Mouse (Mus musculus) embryonic facial prominence, embryonic 14.5 days (tissue): ENCODE measurements at regions not wholly inside any gene's neighbourhood (a gene's known extent, or its start where the extent isn't known, plus 50 kb on each side); places are given as distances from the start of the nearest gene placed in this dataset.

Experiments
- ATAC-seq: fragments of 200-750 bp; cut with Nextera tagmentation; 2 replicates; pipeline ENCODE4 v1.8.0; 2017; ENCODE audit warnings: low read depth, moderate number of reproducible peaks, moderate TSS enrichment
- DNase-seq: peaks from one replicate; pipeline ENCODE4 v3.0.0-alpha.2; 2015; ENCODE audit warnings: low spot score
- H3K27ac ChIP-seq: fragments of 300-500 bp; sonication (generic); replicated peaks from 2 replicates; pipeline ENCODE4 v1.5.1; 2014; ENCODE audit warnings: low read depth, mild to moderate bottlenecking, low read length, moderate library complexity
- H3K27me3 ChIP-seq: fragments of 300-500 bp; sonication (generic); replicated peaks from 2 replicates; pipeline ENCODE4 v1.6.1; 2014; ENCODE audit warnings: low read length; ENCODE audit not compliant: control insufficient read depth, insufficient read depth
- H3K36me3 ChIP-seq: fragments of 300-500 bp; sonication (generic); 2 replicates; pipeline ENCODE4 v1.6.1; 2014; ENCODE audit warnings: low read length, mixed read lengths; ENCODE audit not compliant: control insufficient read depth, insufficient read depth
- H3K4me1 ChIP-seq: fragments of 300-500 bp; sonication (generic); 2 replicates; pipeline ENCODE4 v1.6.1; 2014; ENCODE audit warnings: antibody characterized with exemption, low read length; ENCODE audit not compliant: control insufficient read depth, insufficient read depth
- H3K4me2 ChIP-seq: fragments of 300-500 bp; sonication (generic); 2 replicates; pipeline ENCODE4 v1.6.1; 2014; ENCODE audit warnings: low read depth, mild to moderate bottlenecking, low read length, moderate library complexity, mixed read lengths
- H3K4me3 ChIP-seq: fragments of 300-500 bp; sonication (generic); 2 replicates; pipeline ENCODE4 v1.5.1; 2014; ENCODE audit warnings: low read depth, mild to moderate bottlenecking, low read length
- H3K9ac ChIP-seq: fragments of 300-500 bp; sonication (generic); 2 replicates; pipeline ENCODE4 v1.6.1; 2014; ENCODE audit warnings: low read depth, mild to moderate bottlenecking, low read length, moderate library complexity, mixed read lengths
- H3K9me3 ChIP-seq: fragments of 300-500 bp; sonication (generic); 2 replicates; pipeline ENCODE4 v1.6.1; 2016; ENCODE audit warnings: low read length; ENCODE audit not compliant: control insufficient read depth
- WGBS: fragments of 180-500 bp; shearing (Covaris S2); extraction: QIAGEN DNeasy Blood & Tissue Kit; methylation state at CpG from one replicate; pipeline ENCODE4 v1.1.7; 2014; 5-methylcytosine and 5-hydroxymethylcytosine counted together

DNA sequence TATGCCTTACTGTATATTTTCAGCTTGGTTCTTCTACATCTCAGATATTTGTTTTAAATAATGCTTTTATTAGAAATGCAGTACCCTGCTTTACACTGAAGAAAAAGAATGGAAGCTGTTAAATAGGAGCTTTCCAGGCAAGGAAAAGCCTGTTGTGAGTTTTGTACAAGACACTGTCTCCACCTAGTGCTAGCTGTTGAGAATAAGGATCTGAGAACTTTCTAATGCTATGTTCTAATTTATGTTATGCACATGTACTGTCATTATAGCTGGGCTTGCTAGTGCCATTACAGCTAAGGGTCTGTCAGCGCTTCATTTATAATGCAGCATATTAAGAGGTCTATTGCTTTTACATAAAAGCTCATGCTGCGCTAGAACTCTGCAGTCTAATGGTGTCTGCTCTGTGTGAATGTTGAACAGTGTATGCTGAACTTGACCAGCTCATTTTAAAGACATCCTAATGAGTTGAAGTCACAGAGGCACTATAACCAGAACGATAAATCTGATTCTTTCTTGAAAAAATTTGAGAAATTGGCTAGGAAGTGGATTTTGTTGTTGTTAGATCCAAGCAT is 315.4 kb upstream of the Dnajc24 start:
- H3K36me3 ChIP-seq, result no peaks in the 10 kb centered on the region
- no peak overlapping the region for H3K9ac ChIP-seq
- no peak for ATAC-seq
- 88% methylated on average over 3 of the region's 3 CpGs for WGBS
- no peaks in the 10 kb centered on the region for H3K27me3 ChIP-seq
- no peak overlapping the region for H3K27ac ChIP-seq
- DNase-seq, result peak; percentile 52
- H3K9me3 ChIP-seq, result no peaks in the 10 kb centered on the region
- no peak overlapping the region for H3K4me3 ChIP-seq
- no peak overlapping the region for H3K4me2 ChIP-seq
- H3K4me1 ChIP-seq, result no peaks in the 10 kb centered on the region

DNA sequence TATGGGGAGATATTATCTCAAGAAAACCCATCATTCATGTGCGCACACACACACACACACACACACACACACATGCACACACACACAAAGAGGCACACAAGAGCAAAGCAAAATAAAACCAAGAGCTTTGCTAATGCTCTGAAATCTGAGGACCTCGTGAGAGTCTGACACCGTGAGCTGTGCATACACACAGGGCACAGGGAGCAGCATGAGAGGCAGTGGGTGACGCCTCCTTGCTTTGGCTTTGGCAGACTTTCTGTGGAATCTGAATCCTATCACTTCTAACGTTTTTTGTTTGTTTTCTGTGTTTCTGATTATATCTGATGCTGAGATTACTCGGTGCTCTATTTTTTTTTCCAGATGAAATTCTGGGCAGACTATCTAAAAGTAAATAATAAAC is 343.4 kb upstream of the Dnajc24 start:
- no peak for DNase-seq
- Histone ChIP-seq H3K36me3 (no peaks in the 10 kb centered on the region), H3K4me3 (no peak overlapping the region), H3K9ac (no peak overlapping the region), H3K27ac (no peak overlapping the region), H3K4me1 (no peaks in the 10 kb centered on the region), H3K9me3 (no peaks in the 10 kb centered on the region), H3K4me2 (no peak overlapping the region), H3K27me3 (no peaks in the 10 kb centered on the region)
- no peak for ATAC-seq
- WGBS, result 65% methylated on average over 6 of the region's 6 CpGs

DNA sequence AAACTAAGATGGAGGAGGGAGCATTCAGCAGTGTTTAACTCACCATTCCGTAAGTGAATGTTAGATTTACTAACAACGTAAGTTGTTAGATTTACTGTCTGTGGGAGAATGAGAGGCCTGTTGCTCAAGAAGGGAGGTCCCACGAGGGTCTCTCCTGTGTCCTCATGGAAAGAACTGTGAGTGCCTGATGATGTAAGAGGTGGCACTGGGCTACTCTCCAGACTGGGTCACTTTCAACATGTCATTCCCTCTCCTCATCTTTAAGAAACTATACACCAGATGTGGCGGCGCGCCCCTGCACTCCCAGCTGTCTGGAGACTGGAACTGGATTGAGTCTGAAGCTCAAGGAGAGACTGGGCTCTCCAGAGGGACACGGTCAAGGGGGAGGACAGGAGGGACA is 343.9 kb upstream of the Dnajc24 start:
- no peak for ATAC-seq
- no peaks in the 10 kb centered on the region for H3K9me3 ChIP-seq
- no peak for DNase-seq
- WGBS, result 89% methylated on average over 7 of the region's 7 CpGs
- no peaks in the 10 kb centered on the region for H3K27me3 ChIP-seq
- H3K4me3 ChIP-seq, result no peak overlapping the region
- no peaks in the 10 kb centered on the region for H3K36me3 ChIP-seq
- no peaks in the 10 kb centered on the region for H3K4me1 ChIP-seq
- H3K27ac ChIP-seq, result no peak overlapping the region
- no peak overlapping the region for H3K4me2 ChIP-seq
- H3K9ac ChIP-seq, result no peak overlapping the region

DNA sequence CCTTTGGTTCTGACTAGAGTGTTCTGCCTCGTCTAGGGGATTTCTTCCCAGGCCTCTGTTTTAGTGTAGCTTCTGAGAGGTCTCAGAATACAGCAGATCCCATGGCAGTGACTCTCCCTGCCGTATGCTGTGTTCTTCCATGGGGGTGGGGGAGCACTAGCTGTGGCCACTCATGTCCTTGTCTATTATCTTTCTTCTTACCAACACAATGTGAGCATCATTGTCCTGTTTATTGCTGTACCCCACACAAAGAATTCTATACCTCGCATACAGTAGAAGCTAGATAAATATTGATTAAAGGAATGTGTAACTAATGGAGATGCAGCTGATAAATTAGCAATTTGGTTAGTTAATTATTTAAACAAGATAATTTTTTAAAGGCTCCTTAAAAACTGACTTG is 337.5 kb upstream of the Mpped2 start:
- 70% methylated on average over 3 of the region's 3 CpGs for WGBS
- no peaks in the 10 kb centered on the region for H3K9me3 ChIP-seq
- no peak; the same call in 1 of the 2 replicates for ATAC-seq
- no peak overlapping the region for H3K9ac ChIP-seq
- no peak overlapping the region for H3K4me2 ChIP-seq
- no peaks in the 10 kb centered on the region for H3K27me3 ChIP-seq
- no peak overlapping the region for H3K27ac ChIP-seq
- H3K4me3 ChIP-seq, result no peak overlapping the region
- H3K4me1 ChIP-seq, result no peaks in the 10 kb centered on the region
- no peak for DNase-seq
- H3K36me3 ChIP-seq, result no peaks in the 10 kb centered on the region

DNA sequence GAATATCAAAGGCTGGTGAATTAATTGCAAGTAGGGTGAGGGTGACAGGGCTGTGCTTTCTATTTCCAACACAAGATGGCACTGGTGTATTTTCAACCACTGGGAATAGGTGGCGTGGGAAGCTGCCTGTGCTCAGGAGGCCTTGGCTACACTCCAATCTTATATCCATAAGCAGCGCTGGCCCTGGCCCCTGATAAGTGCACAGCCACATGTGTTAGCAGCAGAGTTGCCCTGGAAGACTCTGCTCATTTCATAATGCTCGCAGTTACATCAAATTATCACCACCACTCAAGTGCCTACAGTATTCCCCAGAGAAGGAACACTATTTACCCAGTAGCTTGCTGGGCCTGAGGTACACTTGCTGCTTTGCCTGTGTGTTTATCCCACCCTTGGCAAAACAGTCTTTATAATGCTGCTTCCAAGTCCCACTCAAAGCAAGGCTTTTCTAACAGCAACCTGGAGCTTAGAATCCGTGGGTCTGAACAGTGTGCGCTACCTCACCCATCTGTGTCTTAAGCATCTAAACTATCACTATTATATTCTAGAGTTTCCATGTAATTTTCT is 337.0 kb upstream of the Mpped2 start:
- WGBS, result 29% methylated on average over 5 of the region's 5 CpGs

DNA sequence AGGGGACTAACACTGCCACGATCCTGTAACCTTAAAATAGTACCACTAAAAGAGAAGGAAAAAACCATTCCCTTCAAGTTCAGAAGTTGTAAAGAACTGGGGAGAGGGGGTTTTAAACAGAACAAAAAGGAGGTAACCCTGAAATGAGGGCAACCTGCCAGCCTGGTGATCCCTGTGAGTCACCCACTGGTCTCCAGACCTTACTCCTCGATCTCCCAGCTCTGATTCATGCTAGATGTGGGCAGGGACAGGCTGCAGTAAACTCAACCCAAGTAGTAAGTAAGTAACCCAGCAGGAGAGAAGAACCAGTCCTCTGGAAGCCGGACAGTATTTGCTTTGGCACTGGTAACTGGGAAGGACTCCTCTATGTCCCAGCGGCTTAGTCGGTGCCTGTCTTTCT is 324.4 kb upstream of the Mpped2 start:
- Histone ChIP-seq H3K4me2 (no peak overlapping the region), H3K27ac (no peak overlapping the region), H3K9me3 (no peaks in the 10 kb centered on the region), H3K4me3 (no peak overlapping the region), H3K36me3 (no peaks in the 10 kb centered on the region), H3K27me3 (no peaks in the 10 kb centered on the region), H3K9ac (no peak overlapping the region), H3K4me1 (no peaks in the 10 kb centered on the region)
- WGBS, result 82% methylated on average over 5 of the region's 5 CpGs
- DNase-seq (no peak), ATAC-seq (no peak)

More for the DNA sequence above, 337.0 kb upstream of the Mpped2 start:
- Histone ChIP-seq H3K27me3 (no peaks in the 10 kb centered on the region), H3K9me3 (no peaks in the 10 kb centered on the region), H3K9ac (no peak overlapping the region), H3K4me2 (no peak overlapping the region), H3K27ac (no peak overlapping the region), H3K4me3 (no peak overlapping the region), H3K36me3 (no peaks in the 10 kb centered on the region), H3K4me1 (no peaks in the 10 kb centered on the region)
- ATAC-seq (peak; percentile 94), DNase-seq (peak; percentile 94)

DNA sequence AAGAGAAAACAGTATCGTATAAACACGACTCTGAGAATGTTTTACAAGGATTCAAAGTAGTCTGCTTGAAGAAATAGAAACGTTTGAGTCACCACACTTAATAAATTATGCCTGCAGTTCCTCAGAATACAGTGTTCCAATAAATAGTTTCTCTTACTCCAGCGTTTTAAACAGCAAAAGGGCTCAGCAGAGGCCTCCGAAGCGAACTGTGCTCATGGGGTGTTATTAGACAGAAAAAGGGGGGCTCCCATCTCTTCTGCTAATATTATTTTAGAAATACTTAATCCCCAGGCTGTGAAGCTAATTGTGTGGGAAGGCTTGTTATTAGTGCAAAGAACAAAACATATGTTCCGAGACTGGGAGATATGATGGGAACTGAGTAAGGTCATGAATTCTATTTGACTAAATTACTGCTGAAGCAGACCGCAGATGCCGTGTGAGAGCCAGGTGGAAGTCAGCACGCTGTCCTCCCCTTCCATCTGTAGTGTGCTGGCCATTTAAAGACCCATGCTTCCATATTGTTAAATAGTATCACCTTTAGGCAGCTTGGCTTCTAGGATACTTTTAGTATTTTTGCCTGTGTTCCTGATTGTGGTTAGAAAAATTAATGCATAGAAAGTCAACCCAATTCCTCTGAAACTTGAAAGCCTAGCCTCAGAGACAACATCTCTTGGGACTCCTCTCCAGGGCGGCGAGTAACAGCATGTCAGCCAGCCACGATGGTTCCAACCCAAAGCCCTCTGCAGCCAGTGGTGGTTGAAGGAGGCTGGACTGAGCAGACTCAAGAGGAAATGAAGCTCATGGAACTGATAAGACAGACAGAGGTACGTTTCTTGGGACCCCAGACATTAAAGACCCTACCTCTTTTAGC is 309.4 kb upstream of the Mpped2 start:
- H3K36me3 ChIP-seq, result no peaks in the 10 kb centered on the region
- ATAC-seq, result no peak
- H3K4me2 ChIP-seq, result no peak overlapping the region
- H3K27ac ChIP-seq, result no peak overlapping the region
- no peaks in the 10 kb centered on the region for H3K27me3 ChIP-seq
- 64% methylated on average over 14 of the region's 14 CpGs for WGBS
- H3K9ac ChIP-seq, result no peak overlapping the region
- no peaks in the 10 kb centered on the region for H3K9me3 ChIP-seq
- H3K4me1 ChIP-seq, result no peaks in the 10 kb centered on the region
- peak; percentile 1 for DNase-seq
- H3K4me3 ChIP-seq, result no peak overlapping the region

DNA sequence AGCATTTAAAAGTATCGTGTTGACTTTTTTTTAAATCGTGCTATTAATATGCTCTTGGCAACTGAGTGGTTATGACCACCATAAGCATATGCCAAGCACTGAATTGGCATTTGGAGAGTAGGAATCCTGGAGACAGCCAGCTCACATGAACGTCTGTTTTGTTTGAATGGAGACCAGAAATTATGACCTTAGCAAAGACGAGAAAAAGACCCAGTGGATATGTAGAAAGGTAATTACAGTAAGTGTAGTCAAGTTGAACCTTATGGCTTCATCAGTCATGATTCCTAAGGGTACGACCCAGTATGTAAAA is 308.8 kb upstream of the Mpped2 start:
- H3K9ac ChIP-seq, result no peak overlapping the region
- H3K4me3 ChIP-seq, result no peak overlapping the region
- no peak for DNase-seq
- no peaks in the 10 kb centered on the region for H3K36me3 ChIP-seq
- no peak for ATAC-seq
- H3K27ac ChIP-seq, result no peak overlapping the region
- no peaks in the 10 kb centered on the region for H3K4me1 ChIP-seq
- H3K4me2 ChIP-seq, result no peak overlapping the region
- WGBS, result 74% methylated on average over 5 of the region's 5 CpGs
- no peaks in the 10 kb centered on the region for H3K27me3 ChIP-seq
- H3K9me3 ChIP-seq, result no peaks in the 10 kb centered on the region

DNA sequence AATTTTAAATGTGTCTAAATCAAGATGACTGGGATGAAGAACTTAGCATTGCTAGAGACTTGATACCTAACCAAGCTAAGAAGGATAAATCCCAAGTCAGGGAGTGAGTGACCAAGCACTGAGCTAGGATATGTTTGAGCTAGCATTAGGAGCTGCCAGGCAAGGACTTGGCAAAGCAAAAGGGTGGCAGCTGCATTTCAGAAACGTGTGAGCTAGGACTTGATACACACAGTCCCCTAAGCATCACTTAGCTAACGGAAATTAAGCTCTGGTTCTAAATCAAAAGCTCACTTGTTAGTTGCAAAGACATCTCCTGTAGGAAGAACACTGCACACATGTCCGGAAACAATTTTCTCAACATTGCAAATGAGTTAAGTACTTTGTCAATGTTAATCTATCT is 308.2 kb upstream of the Mpped2 start:
- no peak for ATAC-seq
- H3K4me3 ChIP-seq, result no peak overlapping the region
- no peaks in the 10 kb centered on the region for H3K27me3 ChIP-seq
- no peaks in the 10 kb centered on the region for H3K4me1 ChIP-seq
- no peaks in the 10 kb centered on the region for H3K9me3 ChIP-seq
- no peak overlapping the region for H3K4me2 ChIP-seq
- no peak overlapping the region for H3K9ac ChIP-seq
- no peak overlapping the region for H3K27ac ChIP-seq
- WGBS, result 76% methylated on average over 3 of the region's 3 CpGs
- no peaks in the 10 kb centered on the region for H3K36me3 ChIP-seq
- no peak for DNase-seq
